Mouse (Mus musculus): ENCODE results near the gene Mapk14. TPM values are rescaled to one million over a fixed set of nuclear protein-coding genes. Genes with fewer than 3 reads are reported as not detected.
A peak's percentile ranks its signal among the peaks of the same experiment; 100 is the strongest.
"Not testable (repeated sequence)": the region's sequence is repeated elsewhere in the genome, so short reads cannot be mapped to it uniquely, and the experiment has no call there.

Gene Mapk14
- polyA plus RNA-seq, 1 experiment from 2014 or later: 27.5 TPM

- no peak overlapping the region for H3K27ac ChIP-seq
- WGBS: 87% methylated on average over 6 of the region's 6 CpGs
- H3K4me2 ChIP-seq: no peak overlapping the region
- no peaks in the 10 kb centered on the region for H3K9me3 ChIP-seq
- H3K27me3 ChIP-seq (replicated peaks): no peaks in the 10 kb centered on the region
- H3K4me1 ChIP-seq: no peaks in the 10 kb centered on the region
- H3K9ac ChIP-seq: no peak overlapping the region
- H3K36me3 ChIP-seq (replicated peaks): peaks cover 14% of the 10 kb centered on the region
- no peak overlapping the region for H3K4me3 ChIP-seq
- ATAC-seq (replicated peaks): no peak
Measured at GRCm38 (mm10) chr17:28750580-28750979, 59.5 kb downstream of the Mapk14 start.

- Histone ChIP-seq H3K27ac (no peak overlapping the region), H3K4me3 (no peak overlapping the region), H3K36me3 (replicated peaks) (no peaks in the 10 kb centered on the region), H3K27me3 (replicated peaks) (no peaks in the 10 kb centered on the region), H3K4me1 (no peaks in the 10 kb centered on the region), H3K9ac (no peak overlapping the region), H3K9me3 (no peaks in the 10 kb centered on the region), H3K4me2 (no peak overlapping the region)
- 74% methylated on average over 5 of the region's 5 CpGs for WGBS
- ATAC-seq (replicated peaks): no peak
Measured at GRCm38 (mm10) chr17:28756447-28756846, 65.3 kb downstream of the Mapk14 start.

GRCm38 (mm10) chr17:28757470-28757869 lies 66.3 kb downstream of the Mapk14 start:
- no peak overlapping the region for H3K27ac ChIP-seq
- H3K4me1 ChIP-seq: no peaks in the 10 kb centered on the region
- no peaks in the 10 kb centered on the region for H3K36me3 ChIP-seq (replicated peaks)
- no peaks in the 10 kb centered on the region for H3K27me3 ChIP-seq (replicated peaks)
- no peaks in the 10 kb centered on the region for H3K9me3 ChIP-seq
- H3K9ac ChIP-seq: no peak overlapping the region
- H3K4me2 ChIP-seq: no peak overlapping the region
- no peak for ATAC-seq (replicated peaks)
- no peak overlapping the region for H3K4me3 ChIP-seq
- 80% methylated on average over 2 of the region's 2 CpGs for WGBS

GRCm38 (mm10) chr17:28760736-28761312 lies 69.7 kb downstream of the Mapk14 start:
- no peak overlapping the region for H3K9ac ChIP-seq
- no peak overlapping the region for H3K4me3 ChIP-seq
- no peak overlapping the region for H3K27ac ChIP-seq
- WGBS: 77% methylated on average over 8 of the region's 8 CpGs
- no peak overlapping the region for H3K4me2 ChIP-seq
- no peaks in the 10 kb centered on the region for H3K9me3 ChIP-seq
- ATAC-seq (replicated peaks): no peak
- no peaks in the 10 kb centered on the region for H3K27me3 ChIP-seq (replicated peaks)
- H3K36me3 ChIP-seq (replicated peaks): no peaks in the 10 kb centered on the region
- no peaks in the 10 kb centered on the region for H3K4me1 ChIP-seq

- Histone ChIP-seq H3K4me1 (no peaks in the 10 kb centered on the region), H3K9ac (no peak overlapping the region), H3K4me2 (no peak overlapping the region), H3K36me3 (replicated peaks) (no peaks in the 10 kb centered on the region), H3K9me3 (no peaks in the 10 kb centered on the region), H3K27me3 (replicated peaks) (no peaks in the 10 kb centered on the region), H3K4me3 (no peak overlapping the region), H3K27ac (no peak overlapping the region)
- WGBS: 16% methylated on average over 3 of the region's 3 CpGs
- no peak for ATAC-seq (replicated peaks)
Measured at GRCm38 (mm10) chr17:28761871-28762270, 70.7 kb downstream of the Mapk14 start.

- peaks cover 30% of the 10 kb centered on the region for H3K27me3 ChIP-seq (replicated peaks)
- H3K4me1 ChIP-seq: peaks cover 15% of the 10 kb centered on the region
- H3K36me3 ChIP-seq (replicated peaks): no peaks in the 10 kb centered on the region
- no peaks in the 10 kb centered on the region for H3K9me3 ChIP-seq
- H3K4me3 ChIP-seq: no peak overlapping the region
- H3K9ac ChIP-seq: no peak overlapping the region
- no peak overlapping the region for H3K4me2 ChIP-seq
- ATAC-seq (replicated peaks): no peak
- WGBS: 78% methylated on average over 3 of the region's 3 CpGs
- H3K27ac ChIP-seq: no peak overlapping the region
Measured at GRCm38 (mm10) chr17:28766203-28766602, 75.1 kb downstream of the Mapk14 start.

- Histone ChIP-seq H3K9ac (no peak overlapping the region), H3K27ac (no peak overlapping the region), H3K27me3 (replicated peaks) (peaks cover 30% of the 10 kb centered on the region), H3K9me3 (no peaks in the 10 kb centered on the region), H3K4me1 (peaks cover 15% of the 10 kb centered on the region), H3K4me2 (no peak overlapping the region), H3K4me3 (no peak overlapping the region), H3K36me3 (replicated peaks) (no peaks in the 10 kb centered on the region)
- ATAC-seq (replicated peaks): no peak
- WGBS: 68% methylated on average over 11 of the region's 11 CpGs
Measured at GRCm38 (mm10) chr17:28766781-28767515, 75.8 kb downstream of the Mapk14 start.

GRCm38 (mm10) chr17:28769121-28769874 lies 78.2 kb downstream of the Mapk14 start, which contains the start of gene Mapk13:
TSS of gene Mapk13 (plus strand) at chr17:28769297.
- H3K4me3 ChIP-seq: peak within 1 kb of the TSS; percentile 34
- no peaks in the 10 kb centered on the region for H3K36me3 ChIP-seq (replicated peaks)
- H3K9ac ChIP-seq: peak within 1 kb of the TSS; percentile 24; the same call in 1 of the 2 replicates
- peak within 1 kb of the TSS; percentile 80 for H3K4me2 ChIP-seq
- H3K9me3 ChIP-seq: no peaks in the 10 kb centered on the region
- no peak for ATAC-seq (replicated peaks)
- 2% methylated on average over 55 of the region's 58 CpGs for WGBS
- H3K27me3 ChIP-seq (replicated peaks): peaks cover 30% of the 10 kb centered on the region
- peaks cover 15% of the 10 kb centered on the region for H3K4me1 ChIP-seq
- no peak within 1 kb of the TSS for H3K27ac ChIP-seq

- Histone ChIP-seq H3K36me3 (replicated peaks) (no peaks in the 10 kb centered on the region), H3K4me2 (peak overlapping the region; percentile 80), H3K9ac (peak overlapping the region; percentile 24; the same call in 1 of the 2 replicates), H3K4me3 (peak overlapping the region; percentile 34), H3K9me3 (no peaks in the 10 kb centered on the region), H3K4me1 (peaks cover 15% of the 10 kb centered on the region), H3K27me3 (replicated peaks) (peaks cover 30% of the 10 kb centered on the region), H3K27ac (no peak overlapping the region)
- 3% methylated on average over 24 of the region's 24 CpGs for WGBS
- ATAC-seq (replicated peaks): no peak
Measured at GRCm38 (mm10) chr17:28769875-28770421, 78.8 kb downstream of the Mapk14 start.

GRCm38 (mm10) chr17:28771289-28771688 lies 80.2 kb downstream of the Mapk14 start:
- Histone ChIP-seq H3K4me1 (peaks cover 15% of the 10 kb centered on the region), H3K9me3 (no peaks in the 10 kb centered on the region), H3K27ac (no peak overlapping the region), H3K4me2 (no peak overlapping the region), H3K27me3 (replicated peaks) (peaks cover 30% of the 10 kb centered on the region), H3K9ac (no peak overlapping the region), H3K36me3 (replicated peaks) (no peaks in the 10 kb centered on the region), H3K4me3 (no peak overlapping the region)
- 93% methylated on average over 5 of the region's 5 CpGs for WGBS
- ATAC-seq (replicated peaks): no peak

GRCm38 (mm10) chr17:28774303-28774702 lies 83.2 kb downstream of the Mapk14 start:
- not testable (repeated sequence) for H3K36me3 ChIP-seq (replicated peaks); H3K4me1 ChIP-seq; H3K9ac ChIP-seq; ATAC-seq (replicated peaks); H3K9me3 ChIP-seq; H3K4me3 ChIP-seq; H3K4me2 ChIP-seq; H3K27ac ChIP-seq
- 89% methylated on average over 9 of the region's 9 CpGs for WGBS
- H3K27me3 ChIP-seq (replicated peaks): peaks cover 18% of the 10 kb centered on the region

- no peak for ATAC-seq (replicated peaks)
- WGBS: 82% methylated on average over 4 of the region's 4 CpGs
- Histone ChIP-seq H3K36me3 (replicated peaks) (no peaks in the 10 kb centered on the region), H3K9ac (no peak overlapping the region), H3K27ac (no peak overlapping the region), H3K9me3 (no peaks in the 10 kb centered on the region), H3K4me1 (peaks cover 1% of the 10 kb centered on the region), H3K4me3 (no peak overlapping the region), H3K4me2 (no peak overlapping the region), H3K27me3 (replicated peaks) (peaks cover 10% of the 10 kb centered on the region; the same call in 1 of the 2 replicates)
Measured at GRCm38 (mm10) chr17:28775161-28775560, 84.0 kb downstream of the Mapk14 start.
